Comparison of ENCODE assay signal across 7 mouse cellular contexts in the genomic region with DNA sequence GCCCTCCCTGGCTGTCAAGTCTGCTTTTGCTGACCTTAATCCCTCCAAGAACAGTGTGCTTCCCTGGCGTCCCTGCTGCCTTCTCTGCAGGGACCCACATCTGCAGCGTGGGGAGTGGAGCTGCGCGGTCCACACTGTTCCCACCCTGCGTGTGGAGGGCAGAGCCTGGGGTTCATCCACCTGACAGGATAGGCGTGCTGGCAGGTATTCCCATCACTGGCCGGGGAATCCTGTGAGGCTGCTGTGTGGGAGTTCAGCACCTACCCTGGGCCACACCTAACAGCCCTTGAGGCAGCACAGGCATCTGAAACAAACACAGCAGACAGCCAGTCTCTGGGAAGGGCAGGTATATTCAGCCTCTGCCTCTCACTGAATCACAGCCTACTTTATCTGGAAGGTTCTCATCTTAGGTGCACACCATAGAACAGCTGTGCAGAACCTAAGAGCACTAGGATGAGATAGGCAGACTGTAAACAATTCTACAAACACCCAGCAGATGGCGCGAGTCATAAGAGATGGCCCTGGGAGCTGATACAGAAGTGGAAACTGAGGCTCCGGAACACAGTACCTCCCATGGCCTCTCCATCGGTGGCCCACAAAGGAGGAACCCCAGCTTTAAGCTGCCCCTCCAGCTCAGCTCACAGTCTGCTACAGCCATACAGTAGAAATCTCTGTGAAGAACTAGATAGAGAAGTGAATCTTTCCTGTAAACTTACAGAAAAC. TPM values are rescaled to one million over a fixed set of nuclear protein-coding genes. Genes with fewer than 3 reads are reported as not detected.
A peak's percentile ranks its signal among the peaks of the same experiment; 100 is the strongest.
DNase-seq lines count a peak whose midpoint lies in the region; ATAC-seq and TF ChIP-seq lines count a peak whose summit lies in the region.

No protein-coding gene starts in this region.

- H3K27ac ChIP-seq in kidney, postnatal 0 days, result no peak overlapping the region
- no peak overlapping the region for H3K27ac ChIP-seq in MEL (ENCODE audit: control insufficient read depth, low read depth, low read length)
- no peak overlapping the region for H3K27ac ChIP-seq in heart, embryonic 12.5 days (ENCODE audit: poor library complexity, severe bottlenecking)
- H3K27ac ChIP-seq in lung, postnatal 0 days (ENCODE audit: low read length), result no peak overlapping the region

- H3K4me2 ChIP-seq in kidney, postnatal 0 days (ENCODE audit: low read length), result no peak overlapping the region
- peak overlapping the region; percentile 25 for H3K4me2 ChIP-seq in heart, embryonic 12.5 days
- no peak overlapping the region for H3K4me2 ChIP-seq in lung, postnatal 0 days (replicated peaks; ENCODE audit: low read depth, low read length)

- TF ChIP-seq CTCF in kidney, postnatal 0 days (IDR thresholded peaks at IDR 0.05; ENCODE audit: low read depth), result peak; percentile 69
- TF ChIP-seq CTCF in MEL (IDR thresholded peaks at IDR 0.05 in 2 of 3, conservative IDR thresholded peaks at IDR 0.05 in 1 of 3; ENCODE audit: control insufficient read depth in 1 of 3, insufficient read depth in 1 of 3, low read depth in 2 of 3, low read length in 3 of 3, poor library complexity in 1 of 3, severe bottlenecking in 1 of 3), result peak; percentile 62 to 82 (median 68); a peak in 5 of 6 replicates
- peak; percentile 67 for TF ChIP-seq CTCF in lung, postnatal 0 days (IDR thresholded peaks at IDR 0.05)

- no peak overlapping the region for H3K4me3 ChIP-seq in kidney, postnatal 0 days (replicated peaks; ENCODE audit: low read depth, low read length)
- H3K4me3 ChIP-seq in MEL (ENCODE audit: control insufficient read depth in 1 of 2, insufficient read depth in 1 of 2, low read depth in 2 of 2, low read length in 2 of 2), result no peak overlapping the region
- H3K4me3 ChIP-seq in heart, embryonic 12.5 days, result no peak overlapping the region
- H3K4me3 ChIP-seq in lung, postnatal 0 days (ENCODE audit: low read depth, low read length), result no peak overlapping the region

- TF ChIP-seq EP300 in MEL (IDR thresholded peaks at IDR 0.05; ENCODE audit: low read depth in 1 of 2, low read length in 2 of 2), result no peak
- TF ChIP-seq EP300 in lung, postnatal 0 days (IDR thresholded peaks at IDR 0.05), result no peak

- WGBS in kidney, postnatal 0 days, result 71% methylated on average over 11 of the region's 11 CpGs
- 59% methylated on average over 11 of the region's 11 CpGs for WGBS in heart, embryonic 12.5 days
- WGBS in lung, postnatal 0 days, result 59% methylated on average over 11 of the region's 11 CpGs

- ATAC-seq in kidney, postnatal 0 days (replicated peaks; ENCODE audit: low FRiP score, low read depth), result no peak
- no peak for ATAC-seq in heart, embryonic 12.5 days (ENCODE audit: insufficient number of reproducible peaks, low FRiP score)
- ATAC-seq in lung, postnatal 0 days, result no peak

- no peaks in the 10 kb centered on the region for H3K36me3 ChIP-seq in kidney, postnatal 0 days (ENCODE audit: insufficient read depth, low read length)
- H3K36me3 ChIP-seq in MEL (ENCODE audit: control insufficient read depth in 1 of 2, insufficient read depth in 2 of 2, low read length in 2 of 2), result no peaks in the 10 kb centered on the region
- peaks cover 23% of the 10 kb centered on the region for H3K36me3 ChIP-seq in heart, embryonic 12.5 days
- H3K36me3 ChIP-seq in lung, postnatal 0 days (ENCODE audit: insufficient read depth, low read length), result no peaks in the 10 kb centered on the region

- H3K4me1 ChIP-seq in kidney, postnatal 0 days (replicated peaks; ENCODE audit: insufficient read depth, low read length), result peaks cover 27% of the 10 kb centered on the region
- H3K4me1 ChIP-seq in MEL (ENCODE audit: control insufficient read depth in 1 of 2, insufficient read depth in 2 of 2, low read length in 2 of 2), result no peaks in the 10 kb centered on the region
- peaks cover 76% of the 10 kb centered on the region for H3K4me1 ChIP-seq in heart, embryonic 12.5 days (replicated peaks)
- H3K4me1 ChIP-seq in lung, postnatal 0 days (ENCODE audit: insufficient read depth, low read depth, low read length), result peaks cover 12% of the 10 kb centered on the region

- no peak for TF ChIP-seq POLR2A in MEL (IDR thresholded peaks at IDR 0.05; ENCODE audit: control insufficient read depth in 1 of 2, insufficient read depth in 1 of 2, low read depth in 1 of 2, low read length in 2 of 2, poor library complexity in 1 of 2)

- no peak overlapping the region for H3K9ac ChIP-seq in kidney, postnatal 0 days (ENCODE audit: low read depth, low read length)
- H3K9ac ChIP-seq in MEL (ENCODE audit: control insufficient read depth, low read depth, low read length, poor library complexity, severe bottlenecking), result no peak overlapping the region
- H3K9ac ChIP-seq in heart, embryonic 12.5 days, result peak overlapping the region; percentile 47; the same call in 1 of the 2 replicates
- H3K9ac ChIP-seq in lung, postnatal 0 days (replicated peaks; ENCODE audit: low read depth), result no peak overlapping the region

- DNase-seq in kidney, postnatal 0 days (ENCODE audit: low spot score), result peak; percentile 64
- DNase-seq in kidney, adult 11 months, result no peak
- peak; percentile 4 to 6 for DNase-seq in B cell, adult 2 months
- peak; percentile 64 for DNase-seq in MEL (ENCODE audit: low read depth, low spot score)
- DNase-seq in lung, postnatal 0 days (ENCODE audit: low spot score), result no peak
- no peak for DNase-seq in frontal cortex, postnatal 25 days (ENCODE audit: low spot score in 2 of 2)

- H3K79me2 ChIP-seq in MEL (ENCODE audit: control insufficient read depth, insufficient read depth, low read length, poor library complexity), result no peaks in the 10 kb centered on the region

- H3K27me3 ChIP-seq in kidney, postnatal 0 days (ENCODE audit: insufficient read depth, low read length), result no peaks in the 10 kb centered on the region
- H3K27me3 ChIP-seq in MEL (ENCODE audit: control insufficient read depth in 1 of 2, insufficient read depth in 2 of 2, low read length in 2 of 2), result no peaks in the 10 kb centered on the region
- H3K27me3 ChIP-seq in heart, embryonic 12.5 days (replicated peaks), result no peaks in the 10 kb centered on the region
- H3K27me3 ChIP-seq in lung, postnatal 0 days (replicated peaks; ENCODE audit: insufficient read depth, low read length), result no peaks in the 10 kb centered on the region

- H3K9me3 ChIP-seq in kidney, postnatal 0 days (replicated peaks; ENCODE audit: low read length), result no peaks in the 10 kb centered on the region
- no peaks in the 10 kb centered on the region for H3K9me3 ChIP-seq in MEL (replicated peaks; ENCODE audit: insufficient read depth, low read length)
- no peaks in the 10 kb centered on the region for H3K9me3 ChIP-seq in heart, embryonic 12.5 days (replicated peaks)
- no peaks in the 10 kb centered on the region for H3K9me3 ChIP-seq in lung, postnatal 0 days (ENCODE audit: low read length)

- peak; percentile 61 for TF ChIP-seq RAD21 in MEL (IDR thresholded peaks at IDR 0.05; ENCODE audit: low read depth, low read length)

TF ChIP-seq in MEL, 35 proteins besides CTCF, POLR2A, EP300 and RAD21:
- TF ChIP-seq KAT2A (conservative IDR thresholded peaks at IDR 0.05; ENCODE audit: low read depth, low read length), result no peak
- peak; percentile 66 for TF ChIP-seq ZC3H11A (IDR thresholded peaks at IDR 0.05; ENCODE audit: low read depth, low read length)
- TF ChIP-seq SMC3 (IDR thresholded peaks at IDR 0.05; ENCODE audit: low read depth, low read length), result peak; percentile 97
- TF ChIP-seq GATA1 (IDR thresholded peaks at IDR 0.05; ENCODE audit: low read depth, low read length), result 0 out of 2 replicates have a peak, but pooled peaks have one; percentile 4
- TF ChIP-seq MYC (IDR thresholded peaks at IDR 0.05; ENCODE audit: low read depth, low read length), result no peak
TF ChIP-seq in MEL: peak in this region for 3.

RNA-seq across cellular contexts. Expression of a gene that starts 3.2 kb away (rescaled TPM):
- polyA plus RNA-seq in kidney, postnatal 0 days (2015; fragmentation: Nextera tagmentation; extraction: Ambion mirVana), result 36.9 and 41.1 TPM in 2 replicates
- 0.08 TPM in 1 of 2 replicates, not detected in the other for total RNA-seq in MEL (2012; rRNA removed)
- polyA plus RNA-seq in MEL (2012; ENCODE audit: insufficient read depth in 1 of 2, insufficient read length in 2 of 2, low read depth in 1 of 2, low replicate concordance in 2 of 2, missing spikeins in 1 of 2), result not detected
- 54.6 and 54.7 TPM in 2 replicates for polyA plus RNA-seq in heart, embryonic 12.5 days (2016; fragmentation: Nextera tagmentation; extraction: Ambion mirVana)
- polyA plus RNA-seq in lung, postnatal 0 days (2015; fragmentation: Nextera tagmentation; extraction: Ambion mirVana), result 28.6 and 33.8 TPM in 2 replicates

Comparison
In these comparisons a context has a peak if more than half of its experiments do, and no peak if none do; other contexts are left out.
1. DNase-seq: peak in kidney, postnatal 0 days (single experiment), B cell, adult 2 months (2 of 2) and MEL (single experiment); none in kidney, adult 11 months (single experiment), lung, postnatal 0 days (single experiment) and frontal cortex, postnatal 25 days (0 of 2).
2. RNA of a gene that starts 3.2 kb away (polyA plus RNA-seq): 54.6 to 54.7 TPM in heart, embryonic 12.5 days, 36.9 to 41.1 TPM in kidney, postnatal 0 days and 28.6 to 33.8 TPM in lung, postnatal 0 days; not detected in MEL; every median in the first group is over 10 times any median in the second.
3. Peak in every context shown above with its lines, with median percentiles within 50 percentile points of each other: CTCF ChIP-seq.